Mouse (Mus musculus) G1E (cell line): ENCODE measurements around the gene Prkcz.

Experiments used
- CTCF ChIP-seq: IDR thresholded peaks from 2 replicates; pipeline ENCODE4 v1.5.1; 2012; ENCODE audit warnings: low read depth, low read length, inconsistent platforms, mixed read lengths
- GATA1 ChIP-seq: IDR thresholded peaks from 2 replicates; pipeline ENCODE4 v1.6.1; 2012; ENCODE audit warnings: borderline replicate concordance, low read length, inconsistent platforms, mixed read lengths
- TAL1 ChIP-seq: conservative IDR thresholded peaks from 2 replicates; pipeline ENCODE4 v1.6.1; 2012; ENCODE audit warnings: low read depth, low read length, inconsistent platforms, mixed read lengths

- TF ChIP-seq CTCF, result no peak
- no peak for TF ChIP-seq TAL1
- no peak for TF ChIP-seq GATA1
Measured at GRCm38 (mm10) chr4:155370737-155371715, 9.9 kb upstream of the Prkcz start.
